Comparison of ENCODE assay signal across 1 mouse cellular context in genomic region chr15:82348258-82348998, GRCm38 (mm10).
TF ChIP-seq lines count a peak whose summit lies in the region.

No protein-coding gene starts in this region.

TF ChIP-seq in MEL, 35 proteins besides CTCF, POLR2A, EP300 and RAD21:
- TF ChIP-seq ETS1 (IDR thresholded peaks at IDR 0.05; ENCODE audit: low read depth, low read length): no peak
- TF ChIP-seq KAT2A (conservative IDR thresholded peaks at IDR 0.05; ENCODE audit: low read depth, low read length): no peak
- no peak for TF ChIP-seq GABPA (IDR thresholded peaks at IDR 0.05; ENCODE audit: low read depth, low read length)
- peak; percentile 56; the same call in 1 of the 2 replicates for TF ChIP-seq ZMIZ1 (IDR thresholded peaks at IDR 0.05; ENCODE audit: low read depth, low read length)
- TF ChIP-seq TAL1 (IDR thresholded peaks at IDR 0.05; ENCODE audit: low read length): peak; percentile 29; the same call in 1 of the 2 replicates
- no peak for TF ChIP-seq MAZ (IDR thresholded peaks at IDR 0.05; ENCODE audit: low read depth, low read length)
- TF ChIP-seq MAX (IDR thresholded peaks at IDR 0.05; ENCODE audit: low read length): no peak
